Comparison of ENCODE assay signal across 9 mouse cellular contexts in genomic region chr2:136051688-136052289, GRCm38 (mm10). TPM values are rescaled to one million over a fixed set of nuclear protein-coding genes. Genes with fewer than 3 reads are reported as not detected.
DNase-seq lines count a peak whose midpoint lies in the region; ATAC-seq and TF ChIP-seq lines count a peak whose summit lies in the region.
"Had no signal": no experiment of that assay in that cellular context is flagged by ENCODE, and none has a peak within 500 bp of the region (broad histone marks: within the 10 kb centered on the region; RNA-seq: fewer than 3 reads in every experiment).

Lamp5 (plus strand) TSS chr2:136052239.

- H3K4me1 ChIP-seq in ES-Bruce4 (ENCODE audit: control insufficient read depth, insufficient read depth, low read length): no peaks in the 10 kb centered on the region
- H3K4me1 ChIP-seq in forebrain, postnatal 0 days (ENCODE audit: insufficient read depth): 0 out of 2 replicates have a peak, but pooled peaks cover 8% of the 10 kb centered on the region
- H3K4me1 ChIP-seq in limb, embryonic 15.5 days: peaks cover 9% of the 10 kb centered on the region

- no peak within 1 kb of the TSS for H3K27ac ChIP-seq in gastrocnemius, adult 2 months
- no peak within 1 kb of the TSS for H3K27ac ChIP-seq in ES-Bruce4 (ENCODE audit: insufficient read depth, low read length)
- H3K27ac ChIP-seq in forebrain, postnatal 0 days (ENCODE audit: low read depth, low read length): no peak within 1 kb of the TSS
- no peak within 1 kb of the TSS for H3K27ac ChIP-seq in limb, embryonic 15.5 days

- no peak for DNase-seq in gastrocnemius, adult 2 months
- no peak for DNase-seq in gastrocnemius, adult 8-10 months (ENCODE audit: low spot score in 2 of 2)
- DNase-seq in forebrain, postnatal 0 days: no peak
- no peak for DNase-seq in T-cell, adult 2 months (ENCODE audit: low spot score)
- DNase-seq in right cerebral cortex, adult 18-20 months: no peak

- no peak within 1 kb of the TSS for H3K9ac ChIP-seq in ES-Bruce4 (ENCODE audit: low read depth, poor library complexity, severe bottlenecking)
- H3K9ac ChIP-seq in forebrain, postnatal 0 days: peak within 1 kb of the TSS; percentile 28
- no peak within 1 kb of the TSS for H3K9ac ChIP-seq in limb, embryonic 15.5 days

- TF ChIP-seq CTCF in gastrocnemius, adult 2 months (IDR thresholded peaks at IDR 0.05): no peak
- TF ChIP-seq CTCF in ES-Bruce4 (IDR thresholded peaks at IDR 0.05; ENCODE audit: low read depth, low read length): no peak
- TF ChIP-seq CTCF in forebrain, postnatal 0 days (IDR thresholded peaks at IDR 0.05; ENCODE audit: low read depth): no peak

- no peaks in the 10 kb centered on the region; the same call in 1 of the 2 replicates for H3K27me3 ChIP-seq in ES-Bruce4 (ENCODE audit: control insufficient read depth, insufficient read depth, low read length, poor library complexity, severe bottlenecking)
- H3K27me3 ChIP-seq in forebrain, postnatal 0 days (ENCODE audit: insufficient read depth, low read length): no peaks in the 10 kb centered on the region
- peaks cover 14% of the 10 kb centered on the region; the same call in 1 of the 2 replicates for H3K27me3 ChIP-seq in limb, embryonic 15.5 days

- ATAC-seq in forebrain, postnatal 0 days: peak; percentile 56
- no peak for ATAC-seq in limb, embryonic 15.5 days (ENCODE audit: insufficient number of reproducible peaks, low FRiP score, low TSS enrichment, low read depth)
- no peak for ATAC-seq in granulocyte monocyte progenitor cell, adult 5-6 weeks (replicated peaks; ENCODE audit: poor library complexity, severe bottlenecking)

- TF ChIP-seq EP300 in ES-Bruce4 (IDR thresholded peaks at IDR 0.05; ENCODE audit: insufficient read depth, low read depth, low read length): no peak

- H3K4me2 ChIP-seq in forebrain, postnatal 0 days (ENCODE audit: low read depth): peak within 1 kb of the TSS; percentile 59
- H3K4me2 ChIP-seq in limb, embryonic 15.5 days: peak within 1 kb of the TSS; percentile 45

- intact Hi-C loops in gastrocnemius, adult 2 months (cut with DNase I): no loop called here

- H3K4me3 ChIP-seq in gastrocnemius, adult 2 months: peak within 1 kb of the TSS; percentile 41
- peak within 1 kb of the TSS; percentile 26 for H3K4me3 ChIP-seq in ES-Bruce4 (ENCODE audit: low read depth, low read length)
- peak within 1 kb of the TSS; percentile 20 for H3K4me3 ChIP-seq in forebrain, postnatal 0 days (ENCODE audit: low read depth, low read length)
- H3K4me3 ChIP-seq in limb, embryonic 15.5 days: peak within 1 kb of the TSS; percentile 20
- H3K4me3 ChIP-seq: myocyte had no signal

- H3K36me3 ChIP-seq in ES-Bruce4 (ENCODE audit: control insufficient read depth, insufficient read depth, low read length, poor library complexity, severe bottlenecking): no peaks in the 10 kb centered on the region
- no peaks in the 10 kb centered on the region for H3K36me3 ChIP-seq in forebrain, postnatal 0 days (ENCODE audit: insufficient read depth)
- no peaks in the 10 kb centered on the region for H3K36me3 ChIP-seq in limb, embryonic 15.5 days

- no peak for TF ChIP-seq POLR2A in ES-Bruce4 (IDR thresholded peaks at IDR 0.05; ENCODE audit: insufficient read depth, low read length)

- no peaks in the 10 kb centered on the region for H3K9me3 ChIP-seq in ES-Bruce4 (replicated peaks; ENCODE audit: control insufficient read depth, insufficient read depth, low read length, poor library complexity, severe bottlenecking)
- H3K9me3 ChIP-seq in forebrain, postnatal 0 days (ENCODE audit: low read length): no peaks in the 10 kb centered on the region
- no peaks in the 10 kb centered on the region for H3K9me3 ChIP-seq in limb, embryonic 15.5 days

- 10% methylated on average over 8 of the region's 8 CpGs for WGBS in forebrain, postnatal 0 days
- 3% methylated on average over 8 of the region's 8 CpGs for WGBS in limb, embryonic 15.5 days

RNA-seq across cellular contexts. Expression of gene Lamp5, which starts in this region (rescaled TPM):
- not detected for total RNA-seq in gastrocnemius, adult 2 months (2021)
- total RNA-seq in gastrocnemius, adult 8-10 months (2022): not detected
- not detected in 2 replicates for polyA plus RNA-seq in ES-Bruce4 (2011; ENCODE audit: insufficient read depth, insufficient read length, low read depth, missing spikeins)
- 1.5 and 2.6 TPM in 2 replicates for total RNA-seq in forebrain, postnatal 0 days (2014; rRNA removed)
- polyA plus RNA-seq in forebrain, postnatal 0 days (2015; fragmentation: Nextera tagmentation; extraction: Ambion mirVana): 4.6 and 5.3 TPM in 2 replicates
- polyA plus RNA-seq in limb, embryonic 15.5 days (2015; fragmentation: Nextera tagmentation; extraction: Ambion mirVana): 0.35 and 1.1 TPM in 2 replicates
- not detected in 2 replicates for total RNA-seq in granulocyte monocyte progenitor cell, adult 5-6 weeks (2014; fragmentation: Nextera tagmentation)
- not detected in 2 replicates for total RNA-seq in granulocyte monocyte progenitor cell, adult 5-6 weeks (2017)
- polyA plus RNA-seq: myocyte had no signal
